Comparison of ENCODE assay signal across 11 mouse cellular contexts in genomic region chr4:107130534-107130933, GRCm38 (mm10). TPM values are rescaled to one million over a fixed set of nuclear protein-coding genes. Genes with fewer than 3 reads are reported as not detected.
DNase-seq lines count a peak whose midpoint lies in the region; ATAC-seq and TF ChIP-seq lines count a peak whose summit lies in the region.
"Had no signal": no experiment of that assay in that cellular context is flagged by ENCODE, and none has a peak within 500 bp of the region (broad histone marks: within the 10 kb centered on the region; RNA-seq: fewer than 3 reads in every experiment).

No protein-coding gene starts in this region.

- H3K27me3 ChIP-seq in kidney, postnatal 0 days (ENCODE audit: insufficient read depth, low read length): no peaks in the 10 kb centered on the region
- H3K27me3 ChIP-seq in embryonic facial prominence, embryonic 10.5 days (replicated peaks; ENCODE audit: low read depth, poor library complexity, severe bottlenecking): 0 out of 2 replicates have a peak, but pooled peaks cover 4% of the 10 kb centered on the region
- H3K27me3 ChIP-seq: embryonic facial prominence, embryonic 12.5 days had no signal

- H3K4me1 ChIP-seq in kidney, postnatal 0 days (replicated peaks; ENCODE audit: insufficient read depth, low read length): peaks cover 9% of the 10 kb centered on the region
- peaks cover 55% of the 10 kb centered on the region for H3K4me1 ChIP-seq in embryonic facial prominence, embryonic 10.5 days

- no peak overlapping the region for H3K4me3 ChIP-seq in kidney, postnatal 0 days (replicated peaks; ENCODE audit: low read depth, low read length)
- H3K4me3 ChIP-seq in embryonic facial prominence, embryonic 10.5 days: no peak overlapping the region
- H3K4me3 ChIP-seq: embryonic facial prominence, embryonic 12.5 days; megakaryocyte, embryonic 14.5 days had no signal

- no peak overlapping the region for H3K9ac ChIP-seq in kidney, postnatal 0 days (ENCODE audit: low read depth, low read length)
- H3K9ac ChIP-seq: embryonic facial prominence, embryonic 12.5 days had no signal

- no peak for TF ChIP-seq CTCF in kidney, postnatal 0 days (IDR thresholded peaks at IDR 0.05; ENCODE audit: low read depth)

- DNase-seq in kidney, postnatal 0 days (ENCODE audit: low spot score): peak; percentile 78
- DNase-seq in kidney, adult 11 months: no peak
- peak; percentile 27 for DNase-seq in R1 (ENCODE audit: low read depth, low spot score)
- no peak for DNase-seq in embryonic facial prominence, embryonic 10.5 days (ENCODE audit: low spot score)
- peak; percentile 55 for DNase-seq in right cerebral cortex, postnatal 14 days
- DNase-seq in layer of hippocampus, postnatal 14 days (ENCODE audit: low spot score in 2 of 2): no peak

- H3K4me2 ChIP-seq in kidney, postnatal 0 days (ENCODE audit: low read length): no peak overlapping the region
- H3K4me2 ChIP-seq: embryonic facial prominence, embryonic 12.5 days had no signal

- no peak overlapping the region for H3K27ac ChIP-seq in kidney, postnatal 0 days
- H3K27ac ChIP-seq in embryonic facial prominence, embryonic 10.5 days (replicated peaks): peak overlapping the region; percentile 26; the same call in 1 of the 2 replicates
- H3K27ac ChIP-seq: embryonic facial prominence, embryonic 12.5 days had no signal

- WGBS in kidney, postnatal 0 days: 11% methylated on average over 9 of the region's 9 CpGs
- 23% methylated on average over 9 of the region's 9 CpGs for WGBS in embryonic facial prominence, embryonic 10.5 days

- H3K36me3 ChIP-seq in kidney, postnatal 0 days (ENCODE audit: insufficient read depth, low read length): no peaks in the 10 kb centered on the region
- no peaks in the 10 kb centered on the region for H3K36me3 ChIP-seq in embryonic facial prominence, embryonic 10.5 days (replicated peaks)
- H3K36me3 ChIP-seq: embryonic facial prominence, embryonic 12.5 days had no signal

- 0 out of 2 replicates have a peak, but pooled peaks have one; percentile 12 for ATAC-seq in kidney, postnatal 0 days (replicated peaks; ENCODE audit: low FRiP score, low read depth)
- no peak for ATAC-seq in megakaryocyte, adult 5-6 weeks (ENCODE audit: poor library complexity, severe bottlenecking)

- no peaks in the 10 kb centered on the region for H3K9me3 ChIP-seq in kidney, postnatal 0 days (replicated peaks; ENCODE audit: low read length)
- no peaks in the 10 kb centered on the region for H3K9me3 ChIP-seq in embryonic facial prominence, embryonic 10.5 days
- H3K9me3 ChIP-seq: embryonic facial prominence, embryonic 12.5 days; megakaryocyte, embryonic 14.5 days had no signal

RNA-seq across cellular contexts. Expression of gene Cdcp2, which starts 33.8 kb away (rescaled TPM):
- 0.09 and 0.10 TPM in 2 replicates for polyA plus RNA-seq in kidney, postnatal 0 days (2015; fragmentation: Nextera tagmentation; extraction: Ambion mirVana)
- 0.21 and 0.22 TPM in 2 replicates for polyA plus RNA-seq in embryonic facial prominence, embryonic 10.5 days (2016; fragmentation: Nextera tagmentation; extraction: Ambion mirVana)
- not detected for total RNA-seq in layer of hippocampus, postnatal 14 days (2021)
- total RNA-seq in megakaryocyte, adult 5-6 weeks (2015): not detected in 2 replicates
- not detected in 2 replicates for total RNA-seq in megakaryocyte, adult 5-6 weeks (2017)
- total RNA-seq: hematopoietic stem cell, adult 5-6 weeks had no signal
- polyA plus RNA-seq: stomach, embryonic 16.5 days had no signal

RNA-seq across cellular contexts. Expression of gene Tmem59, which starts 47.7 kb away (rescaled TPM):
- 708 and 709 TPM in 2 replicates for polyA plus RNA-seq in kidney, postnatal 0 days (2015; fragmentation: Nextera tagmentation; extraction: Ambion mirVana)
- polyA plus RNA-seq in embryonic facial prominence, embryonic 10.5 days (2016; fragmentation: Nextera tagmentation; extraction: Ambion mirVana): 266 and 281 TPM in 2 replicates
- total RNA-seq in layer of hippocampus, postnatal 14 days (2021): 100 to 1,000 TPM; 187 to 193 TPM
- 288 and 354 TPM in 2 replicates for total RNA-seq in megakaryocyte, adult 5-6 weeks (2015)
- total RNA-seq in megakaryocyte, adult 5-6 weeks (2017): 165 and 181 TPM in 2 replicates

RNA-seq across cellular contexts. Expression of gene Tceanc2, which starts 48.4 kb away (rescaled TPM):
- polyA plus RNA-seq in kidney, postnatal 0 days (2015; fragmentation: Nextera tagmentation; extraction: Ambion mirVana): 24.1 and 37.4 TPM in 2 replicates
- 20.7 and 42.7 TPM in 2 replicates for polyA plus RNA-seq in embryonic facial prominence, embryonic 10.5 days (2016; fragmentation: Nextera tagmentation; extraction: Ambion mirVana)
- total RNA-seq in layer of hippocampus, postnatal 14 days (2021): 10 to 100 TPM; 19.6 to 21.1 TPM
- total RNA-seq in megakaryocyte, adult 5-6 weeks (2015): 26.5 and 30.8 TPM in 2 replicates
- 33.3 and 36.7 TPM in 2 replicates for total RNA-seq in megakaryocyte, adult 5-6 weeks (2017)

Comparison
In these comparisons a context has a peak if more than half of its experiments do, and no peak if none do; other contexts are left out.
1. DNase-seq: peak in kidney, postnatal 0 days (single experiment), R1 (single experiment) and right cerebral cortex, postnatal 14 days (single experiment); none in kidney, adult 11 months (single experiment), embryonic facial prominence, embryonic 10.5 days (single experiment) and layer of hippocampus, postnatal 14 days (0 of 2).